Mouse (Mus musculus) CH12.LX (cell line): Measurements from ENCODE around the gene Clp1. TPM values are rescaled to one million over a fixed set of nuclear protein-coding genes. Genes with fewer than 3 reads are reported as not detected.
A peak's percentile ranks its signal among the peaks of the same experiment; 100 is the strongest.

Experiments used
- DNase-seq: peaks from one replicate; pipeline ENCODE4 v3.0.0-alpha.2; 2013; ENCODE audit errors: extremely low read depth
- H3K27ac ChIP-seq: 2 replicates; pipeline ENCODE4 v1.5.1; 2012; ENCODE audit warnings: low read depth, mild to moderate bottlenecking, control low read depth, moderate library complexity; ENCODE audit not compliant: insufficient read depth
- H3K27me3 ChIP-seq: replicated peaks from 2 replicates; pipeline ENCODE3; 2012; ENCODE audit warnings: inconsistent platforms
- H3K36me3 ChIP-seq, 2 experiments: replicated peaks in 1 of 2; 2 replicates each; pipeline versions ENCODE3 to v1.6.1; 2012; ENCODE audit warnings: inconsistent platforms in 1 of 2, low read length in 1 of 2, mild to moderate bottlenecking in 1 of 2, mixed read lengths in 1 of 2, moderate library complexity in 1 of 2; ENCODE audit not compliant: control insufficient read depth in 1 of 2, insufficient read depth in 1 of 2
- H3K4me1 ChIP-seq, 2 experiments: 2 replicates each; pipeline ENCODE4 v1.6.1; 2012; ENCODE audit warnings: inconsistent platforms in 1 of 2, moderate library complexity in 1 of 2; ENCODE audit not compliant: insufficient read depth in 2 of 2, control insufficient read depth in 1 of 2
- H3K4me2 ChIP-seq: 2 replicates; pipeline ENCODE4 v1.6.1; 2012; ENCODE audit warnings: low read depth, mild to moderate bottlenecking, control low read depth; ENCODE audit not compliant: poor library complexity, insufficient read depth, severe bottlenecking
- H3K4me3 ChIP-seq, 3 experiments: fragments of 150-350 bp in 1 of 3; sonication (generic) in 1 of 3; replicated peaks in 1 of 3; 2 replicates each; pipeline versions ENCODE3 to v1.5.1; 2011 to 2012; ENCODE audit warnings: low read depth in 2 of 3, low read length in 2 of 3, mild to moderate bottlenecking in 2 of 3, moderate library complexity in 2 of 3, control low read depth in 1 of 3, improper control_type of control experiment in 1 of 3, inconsistent platforms in 1 of 3, mixed read lengths in 1 of 3; ENCODE audit not compliant: poor library complexity in 1 of 3
- H3K79me2 ChIP-seq: replicated peaks from 2 replicates; pipeline ENCODE4 v1.6.1; 2012; ENCODE audit warnings: mild to moderate bottlenecking, moderate library complexity; ENCODE audit not compliant: control insufficient read depth, poor library complexity, insufficient read depth, severe bottlenecking; ENCODE audit errors: extremely low read depth
- H3K9ac ChIP-seq: 2 replicates; pipeline ENCODE4 v1.6.1; 2012; ENCODE audit warnings: low read depth, mild to moderate bottlenecking, control low read depth, moderate library complexity; ENCODE audit not compliant: insufficient read depth
- H3K9me3 ChIP-seq: replicated peaks from 2 replicates; pipeline ENCODE3; 2012; ENCODE audit warnings: low read length, inconsistent platforms, mixed read lengths
- CHD1 ChIP-seq: IDR thresholded peaks from 2 replicates; pipeline ENCODE4 v1.6.1; 2012; ENCODE audit warnings: low read depth, low read length, improper control_type of control experiment, inconsistent platforms
- CTCF ChIP-seq, 2 experiments: IDR thresholded peaks in 1 of 2; conservative IDR thresholded peaks in 1 of 2; 2 replicates each; pipeline ENCODE4 v1.5.1; 2011 to 2012; ENCODE audit warnings: low read depth in 2 of 2, low read length in 2 of 2, improper control_type of control experiment in 1 of 2, inconsistent platforms in 1 of 2, mild to moderate bottlenecking in 1 of 2, moderate library complexity in 1 of 2
- E2F4 ChIP-seq: IDR thresholded peaks from 2 replicates; pipeline ENCODE4 v1.6.1; 2011; ENCODE audit warnings: low read depth, low read length, improper control_type of control experiment; ENCODE audit not compliant: insufficient replicate concordance
- ELF1 ChIP-seq: IDR thresholded peaks from 2 replicates; pipeline ENCODE4 v1.6.1; 2014; ENCODE audit warnings: low read depth, mild to moderate bottlenecking, inconsistent platforms, low read length, improper control_type of control experiment
- EP300 ChIP-seq: IDR thresholded peaks from 2 replicates; pipeline ENCODE4 v1.6.1; 2011; ENCODE audit warnings: low read length, improper control_type of control experiment
- ETS1 ChIP-seq: conservative IDR thresholded peaks from 2 replicates; pipeline ENCODE4 v1.6.1; 2012; ENCODE audit warnings: low read depth, mild to moderate bottlenecking, inconsistent platforms, low read length, improper control_type of control experiment, moderate library complexity
- GABPA ChIP-seq: IDR thresholded peaks from 2 replicates; pipeline ENCODE4 v1.6.1; 2012; ENCODE audit warnings: low read depth, low read length, improper control_type of control experiment, inconsistent platforms; ENCODE audit not compliant: insufficient replicate concordance
- IRF4 ChIP-seq: IDR thresholded peaks from 2 replicates; pipeline ENCODE4 v1.6.1; 2014; ENCODE audit warnings: low read depth, mild to moderate bottlenecking, inconsistent platforms, low read length, improper control_type of control experiment
- MAFK ChIP-seq: IDR thresholded peaks from 2 replicates; pipeline ENCODE4 v1.6.1; 2011; ENCODE audit warnings: low read length, improper control_type of control experiment; ENCODE audit not compliant: insufficient replicate concordance
- MYC ChIP-seq: IDR thresholded peaks from 2 replicates; pipeline ENCODE4 v1.6.1; 2011; ENCODE audit warnings: low read depth, mild to moderate bottlenecking, improper control_type of control experiment, low read length
- POLR2A ChIP-seq: IDR thresholded peaks from 2 replicates; pipeline ENCODE4 v1.6.1; 2011; ENCODE audit warnings: low read depth, mild to moderate bottlenecking, improper control_type of control experiment, low read length
- SIN3A ChIP-seq: IDR thresholded peaks from 2 replicates; pipeline ENCODE4 v1.6.1; 2012; ENCODE audit warnings: low read length, improper control_type of control experiment, inconsistent platforms
- USF1 ChIP-seq: IDR thresholded peaks from 2 replicates; pipeline ENCODE4 v1.6.1; 2014; ENCODE audit warnings: low read depth, mild to moderate bottlenecking, inconsistent platforms, low read length, improper control_type of control experiment
- dilution Hi-C: fragments of 300-500 bp; cut with MboI; formaldehyde crosslinking; loops from 2 replicates; pipeline ENCODE4 v1.14.3; 2020; ENCODE audit warnings: low sequenced_read_pairs; ENCODE audit not compliant: extremely low pct_unique_long_range_greater_than_20kb, extremely low pct_ligation_motif_present
- in situ Hi-C: fragments of 300-500 bp; cut with MboI; formaldehyde crosslinking; loops from 3 replicates; pipeline ENCODE4 v1.14.3; 2019; ENCODE audit warnings: low sequenced_read_pairs, low pct_ligation_motif_present, low pct_unique_long_range_greater_than_20kb, mixed read lengths
- polyA plus RNA-seq: library from polyadenylated mRNA; unstranded; fragments of >175 nt; gene quantifications from 2 replicates; pipeline ENCODE4 v1.2.1, GENCODE M21; 2012; ENCODE audit warnings: low read depth; ENCODE audit not compliant: insufficient read length
- total RNA-seq, 2 experiments: library from RNA; depleted of rRNA; stranded (reverse); fragments of 300-350 nt in 1 of 2; fragments of >200 nt in 1 of 2; gene quantifications; 2 replicates each; pipeline ENCODE4 v1.2.3; 2012 to 2014

Gene Clp1
- total and polyA plus RNA-seq, 3 experiments: 32.0 to 65.2 (median 46.5) TPM

DNA sequence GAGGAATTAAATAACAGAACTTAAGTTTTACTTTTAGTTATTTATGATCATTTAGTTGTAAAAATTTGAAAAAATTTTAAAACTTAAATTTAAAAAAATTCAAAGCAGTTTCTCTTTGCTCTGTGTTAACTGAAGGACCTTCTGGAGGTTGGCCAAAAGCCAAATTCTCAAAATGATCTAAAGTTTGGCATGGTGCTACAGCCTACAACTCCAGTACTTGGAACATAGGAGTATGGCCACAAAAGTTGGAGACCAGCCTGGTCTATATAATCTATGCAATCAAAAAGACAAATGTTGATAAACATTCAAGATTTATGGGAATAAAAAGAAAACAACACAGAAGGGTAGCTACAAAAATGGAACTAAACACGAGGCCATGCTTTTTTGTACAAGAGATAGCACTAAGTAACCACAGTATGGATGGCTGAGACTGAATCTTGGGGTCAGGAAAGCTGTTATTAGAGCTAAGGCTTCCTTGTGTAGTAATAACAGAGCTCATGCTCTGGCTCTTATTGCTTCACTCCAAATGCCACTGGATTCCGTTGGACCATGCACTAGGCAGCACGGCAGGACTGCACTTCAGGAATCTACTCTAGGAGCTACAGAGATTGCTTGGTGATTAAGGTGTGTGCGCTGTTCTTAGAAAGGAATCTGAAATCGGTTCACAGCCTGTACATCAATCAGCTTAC lies 32.0 kb downstream of the Clp1 start:
- no peak overlapping the region for H3K9ac ChIP-seq
- no peaks in the 10 kb centered on the region for H3K27me3 ChIP-seq
- H3K79me2 ChIP-seq: no peaks in the 10 kb centered on the region
- no peaks in the 10 kb centered on the region for H3K4me1 ChIP-seq
- no peaks in the 10 kb centered on the region for H3K9me3 ChIP-seq
- H3K4me3 ChIP-seq: no peak overlapping the region
- no peak overlapping the region for H3K4me2 ChIP-seq
- in situ Hi-C loops: no loop called here
- dilution Hi-C loops: no loop called here
- DNase-seq: no peak
- H3K27ac ChIP-seq: no peak overlapping the region
- TF ChIP-seq ELF1: no peak
- no peak for TF ChIP-seq CTCF (conservative IDR thresholded peaks at IDR 0.05 in 1 of 2, IDR thresholded peaks at IDR 0.05 in 1 of 2; ENCODE audit: low read depth in 2 of 2, low read length in 2 of 2)
- no peak for TF ChIP-seq CHD1
- TF ChIP-seq GABPA: no peak
- TF ChIP-seq SIN3A: no peak
- no peak for TF ChIP-seq MYC
- no peak for TF ChIP-seq E2F4
- no peak for TF ChIP-seq ETS1
- H3K36me3 ChIP-seq: peaks cover 43 to 81% of the 10 kb centered on the region in 2 experiments

DNA sequence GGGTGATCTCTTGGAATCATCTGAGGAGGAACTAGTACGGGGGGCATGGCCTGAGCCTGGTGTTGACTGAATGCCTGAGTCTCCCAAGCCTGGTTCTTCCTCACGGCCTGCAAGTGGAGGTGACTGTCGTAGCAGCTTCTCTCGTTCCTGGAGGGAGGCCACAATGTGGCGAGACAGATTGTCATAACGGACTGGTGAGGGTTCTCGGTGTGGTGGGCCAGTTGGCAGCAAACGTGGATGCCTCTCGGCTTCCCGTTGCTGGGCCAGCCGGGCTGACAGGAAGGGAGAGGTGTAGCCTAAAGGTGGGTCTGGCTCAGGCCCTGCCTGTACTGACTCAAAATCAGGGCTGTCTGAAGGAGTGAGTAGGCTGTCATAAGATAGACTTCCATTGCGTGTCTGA lies 37.1 kb downstream of the Clp1 start:
- no peaks in the 10 kb centered on the region for H3K27me3 ChIP-seq
- no peak overlapping the region for H3K4me2 ChIP-seq
- dilution Hi-C loops: no loop called here
- peaks cover 67 to 93% of the 10 kb centered on the region in 2 experiments for H3K36me3 ChIP-seq
- peak; percentile 19; the same call in 1 of the 2 replicates for TF ChIP-seq POLR2A
- TF ChIP-seq USF1: no peak
- TF ChIP-seq, all 38 proteins: peak for 1
- H3K9ac ChIP-seq: no peak overlapping the region
- H3K9me3 ChIP-seq: no peaks in the 10 kb centered on the region
- no peak overlapping the region for H3K27ac ChIP-seq
- H3K4me1 ChIP-seq: peaks cover 0 to 4% of the 10 kb centered on the region in 2 experiments; a peak in 1 of 4 replicates
- no peak overlapping the region for H3K4me3 ChIP-seq
- 0 out of 2 replicates have a peak, but pooled peaks cover 2% of the 10 kb centered on the region for H3K79me2 ChIP-seq
- in situ Hi-C loops: no loop called here
- no peak for DNase-seq

DNA sequence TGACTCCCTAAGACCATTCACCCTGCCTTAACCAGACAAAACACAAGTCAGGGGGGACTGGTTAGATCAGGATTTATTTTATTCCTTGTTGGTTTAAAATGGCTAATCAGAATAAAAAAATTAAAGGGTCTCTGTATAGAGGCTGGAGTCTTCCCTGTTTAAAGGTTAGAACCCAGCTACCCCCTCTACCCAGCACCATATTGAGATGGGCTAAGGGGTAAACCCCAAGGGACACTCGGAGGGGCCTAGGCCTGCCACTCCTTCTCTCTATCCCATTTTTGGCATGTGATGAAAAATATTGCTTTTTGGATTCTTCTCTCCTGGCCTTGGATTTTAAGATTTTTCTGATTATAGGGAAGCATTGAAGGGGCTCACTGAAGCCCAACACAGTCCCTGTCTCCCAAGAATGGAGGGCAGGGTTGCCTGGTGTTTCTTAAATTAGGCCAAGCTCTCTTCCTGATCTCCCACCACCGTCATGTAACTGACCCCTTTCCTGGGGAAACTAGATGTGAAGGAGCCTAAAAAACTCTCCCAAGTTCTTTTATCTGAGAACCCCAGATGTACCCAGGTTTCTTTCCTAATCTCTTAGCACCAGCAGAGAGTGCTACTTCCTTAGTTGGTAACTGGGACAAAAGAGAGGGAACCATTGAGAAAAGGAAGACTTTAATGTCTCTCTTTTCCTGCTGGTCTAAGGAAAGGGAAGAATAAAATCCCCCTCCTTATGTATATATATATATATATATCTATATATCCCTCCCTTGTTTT lies 38.9 kb downstream of the Clp1 start:
- Histone ChIP-seq H3K9ac (no peak overlapping the region), H3K9me3 (no peaks in the 10 kb centered on the region), H3K79me2 (0 out of 2 replicates have a peak, but pooled peaks cover 2% of the 10 kb centered on the region), H3K36me3 (peaks cover 59 to 89% of the 10 kb centered on the region in 2 experiments), H3K4me2 (no peak overlapping the region), H3K27me3 (no peaks in the 10 kb centered on the region), H3K27ac (no peak overlapping the region), H3K4me1 (peaks cover 0 to 4% of the 10 kb centered on the region in 2 experiments; a peak in 1 of 4 replicates), H3K4me3 (no peak overlapping the region)
- in situ Hi-C loops: no loop called here
- dilution Hi-C loops: no loop called here
- DNase-seq: no peak
- no peak for TF ChIP-seq EP300
- no peak for TF ChIP-seq IRF4
- no peak for TF ChIP-seq POLR2A
- no peak for TF ChIP-seq MAFK
